Mouse (Mus musculus) liver, adult 2 months (tissue): ENCODE measurements around the gene Usf1.

Source experiments
- CTCF ChIP-seq: fragments of 200-500 bp; IDR thresholded peaks from 2 replicates; pipeline ENCODE4 v1.5.1; 2011; ENCODE audit warnings: low read depth, low read length, control low read depth
- POLR2A ChIP-seq: fragments of 200-500 bp; IDR thresholded peaks from 2 replicates; pipeline ENCODE4 v1.6.1; 2011; ENCODE audit warnings: low read length, control low read depth; ENCODE audit not compliant: insufficient read depth; ENCODE audit errors: extremely low read depth

DNA sequence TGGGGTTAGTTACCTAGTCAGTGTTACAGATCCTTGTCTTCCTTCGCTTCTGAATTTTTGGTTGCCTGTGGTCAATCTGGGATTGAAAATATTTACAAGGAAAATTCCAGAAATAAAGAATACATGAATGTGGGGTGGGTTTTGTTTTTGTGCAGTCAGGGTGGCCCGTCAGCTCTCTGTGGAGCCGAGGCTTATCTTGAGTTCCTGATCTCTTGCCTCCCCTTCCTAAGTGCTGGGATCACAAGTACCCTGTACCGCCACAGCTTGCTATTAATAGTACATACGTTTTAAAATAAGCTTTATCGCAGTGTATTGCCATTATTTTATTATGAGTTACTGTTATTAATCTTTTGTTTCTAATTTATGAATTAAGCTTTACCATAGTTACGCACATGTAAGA is 35.7 kb downstream of the Usf1 start:
- no peak for TF ChIP-seq POLR2A
- no peak for TF ChIP-seq CTCF
